Mouse (Mus musculus) lung, postnatal 4 days (tissue): Measurements from ENCODE around the gene Mcu.

Experiments used
- DNase-seq, 2 experiments: peaks; one replicate each; pipeline ENCODE4 v3.0.0; 2021

Gene Mcu

DNA sequence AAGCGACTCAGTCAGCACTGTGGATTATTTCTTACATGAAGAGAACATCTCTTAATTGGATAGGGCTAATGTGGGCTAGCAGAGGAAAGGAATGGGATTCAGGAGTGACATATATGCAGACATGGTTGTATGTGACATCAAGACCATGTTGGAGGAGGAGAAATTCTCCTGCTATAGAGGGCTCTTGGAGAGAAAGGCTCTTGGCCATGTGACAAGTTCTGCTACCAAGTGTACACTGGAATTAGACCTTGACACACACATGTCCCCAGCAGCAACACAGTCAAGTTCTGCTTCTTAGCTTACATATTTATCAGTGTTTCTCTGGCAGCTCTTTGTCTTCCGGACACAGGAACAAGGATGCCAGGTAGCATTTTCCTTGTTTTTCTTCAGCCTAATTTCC is 129.1 kb downstream of the Mcu start:
- no peak for DNase-seq

DNA sequence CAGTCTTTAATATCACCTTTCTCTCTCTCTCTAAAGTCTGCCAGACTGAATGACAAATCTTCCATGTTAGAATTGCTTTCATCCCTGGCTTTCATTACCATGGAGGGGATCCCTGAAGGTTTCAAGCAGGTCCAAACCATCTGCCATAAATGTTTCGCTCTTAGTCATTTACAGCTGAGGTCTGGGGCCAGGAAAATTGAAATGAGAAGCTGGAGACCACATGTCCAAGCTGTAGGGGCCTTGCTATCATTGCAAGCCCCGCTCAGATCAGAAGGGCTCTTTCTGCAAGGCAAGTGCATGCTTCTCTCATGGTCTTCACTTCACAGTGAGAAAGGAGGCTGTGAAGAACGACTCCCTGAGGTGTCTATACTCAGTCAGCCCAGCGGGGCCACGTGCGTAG is 132.2 kb downstream of the Mcu start:
- DNase-seq, result no peak

DNA sequence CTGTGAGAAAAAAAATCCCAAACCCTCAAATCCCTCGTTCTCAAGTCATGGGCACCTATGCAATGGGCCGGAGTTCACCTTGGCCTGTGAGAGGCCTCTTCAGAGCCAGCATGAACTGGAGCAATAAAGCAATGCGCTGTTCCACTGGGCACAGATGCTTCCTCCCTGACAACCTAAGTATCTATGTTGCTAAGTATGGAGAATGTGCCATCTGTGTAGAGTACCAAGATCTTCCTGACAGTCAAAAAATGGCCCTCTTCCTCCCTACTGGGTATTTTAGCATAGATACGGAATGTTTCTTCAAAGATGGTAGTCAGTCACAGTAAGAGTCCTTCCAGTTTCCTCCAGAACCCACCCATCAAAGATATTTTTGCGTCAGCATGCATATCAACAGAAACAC is 135.1 kb downstream of the Mcu start:
- no peak for DNase-seq

DNA sequence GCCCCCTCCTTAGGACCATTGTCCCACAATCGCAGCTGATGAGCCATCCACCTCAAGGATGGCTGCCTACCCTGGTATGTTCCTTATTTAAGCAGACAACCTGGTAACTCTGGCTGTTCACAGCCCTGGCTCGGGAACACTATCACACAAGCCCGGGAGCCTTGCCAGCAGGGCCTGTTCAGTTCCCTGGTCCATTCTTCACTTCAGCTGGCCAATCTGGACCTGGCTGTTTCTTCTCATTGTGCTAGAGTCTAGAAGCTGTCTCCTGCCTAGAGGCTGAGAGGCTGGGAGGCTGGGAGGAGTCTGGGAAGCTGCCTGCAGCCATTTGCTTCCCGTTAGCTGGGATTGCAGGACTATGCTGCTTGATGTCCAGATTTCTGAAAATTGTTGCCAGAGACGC is 146.0 kb downstream of the Mcu start:
- no peak for DNase-seq

DNA sequence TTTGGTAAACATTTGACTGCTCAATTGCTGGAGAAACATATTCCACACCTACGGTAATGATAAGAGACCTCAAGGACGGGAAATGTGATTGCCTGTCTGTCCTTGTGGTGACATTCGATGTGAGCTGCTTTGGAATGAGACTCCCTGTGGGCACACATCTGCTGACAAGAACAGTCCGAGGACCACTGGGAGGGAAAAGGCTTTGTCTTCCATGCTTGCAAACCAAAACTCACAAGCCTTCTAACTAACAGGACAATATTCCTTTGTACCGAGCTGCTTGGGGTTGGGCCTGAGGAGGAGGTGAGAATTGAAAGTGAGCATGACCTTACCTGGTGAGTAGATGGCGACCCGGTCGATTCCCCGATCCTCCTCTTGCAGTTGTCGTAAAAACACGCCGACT is 149.2 kb downstream of the Mcu start:
- DNase-seq, result no peak

DNA sequence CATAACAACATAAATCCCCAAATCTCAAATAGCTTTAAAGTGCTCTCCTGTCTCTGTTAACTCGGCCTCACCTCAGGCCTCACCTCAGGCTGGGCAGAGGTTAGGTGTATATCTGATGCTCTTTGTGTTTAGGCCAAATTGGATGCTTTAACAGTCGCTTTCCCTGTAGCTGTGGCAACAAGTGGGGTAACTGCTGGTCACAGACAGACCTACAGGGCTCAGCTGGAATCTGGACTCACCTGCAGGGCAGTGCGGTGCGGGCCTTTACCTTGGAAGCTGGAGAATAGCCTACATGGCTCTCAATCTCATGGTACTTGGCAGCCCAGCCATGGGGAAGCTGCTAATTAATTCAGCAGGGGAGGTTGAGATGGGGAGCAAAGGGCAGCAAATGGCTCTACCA is 149.9 kb downstream of the Mcu start:
- no peak for DNase-seq

DNA sequence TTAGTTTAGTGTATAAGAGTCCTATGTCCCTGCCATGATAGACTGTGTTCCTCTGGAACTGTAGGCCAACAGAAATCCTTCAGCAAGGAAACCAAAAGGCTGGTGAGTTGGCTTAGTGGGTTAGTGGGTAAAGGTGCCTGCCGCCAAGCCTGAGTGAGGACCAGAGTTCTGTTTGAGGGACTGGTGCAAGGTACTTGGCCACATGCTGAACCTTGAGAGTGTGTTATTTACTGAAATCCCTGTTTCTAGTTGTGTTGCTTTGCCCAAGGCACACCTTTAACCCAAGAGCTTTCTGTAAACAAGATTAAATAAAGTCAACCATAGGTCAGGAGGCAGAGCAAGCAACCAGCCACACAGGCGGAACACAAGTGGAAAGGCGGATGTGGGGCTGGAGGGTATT is 150.9 kb downstream of the Mcu start:
- DNase-seq, result no peak

DNA sequence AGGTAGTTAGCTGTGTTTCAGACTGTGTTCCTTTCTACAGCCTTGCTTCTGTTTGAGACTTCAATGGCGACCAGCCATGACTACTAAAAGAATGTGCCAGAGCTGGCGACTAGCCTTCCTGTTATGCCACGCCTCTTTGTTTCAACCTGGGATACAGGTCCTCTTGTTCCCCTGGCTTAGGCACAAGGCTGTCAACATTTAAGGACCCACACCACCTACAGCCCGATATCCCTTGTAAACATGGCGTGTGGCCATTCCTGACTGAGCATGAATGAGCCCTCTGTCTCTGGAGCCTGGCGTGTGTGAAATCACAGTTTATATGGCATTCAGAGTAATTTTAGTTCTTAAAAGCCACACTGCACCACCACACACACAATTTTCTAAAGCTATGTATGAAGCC is 154.2 kb downstream of the Mcu start:
- no peak for DNase-seq

DNA sequence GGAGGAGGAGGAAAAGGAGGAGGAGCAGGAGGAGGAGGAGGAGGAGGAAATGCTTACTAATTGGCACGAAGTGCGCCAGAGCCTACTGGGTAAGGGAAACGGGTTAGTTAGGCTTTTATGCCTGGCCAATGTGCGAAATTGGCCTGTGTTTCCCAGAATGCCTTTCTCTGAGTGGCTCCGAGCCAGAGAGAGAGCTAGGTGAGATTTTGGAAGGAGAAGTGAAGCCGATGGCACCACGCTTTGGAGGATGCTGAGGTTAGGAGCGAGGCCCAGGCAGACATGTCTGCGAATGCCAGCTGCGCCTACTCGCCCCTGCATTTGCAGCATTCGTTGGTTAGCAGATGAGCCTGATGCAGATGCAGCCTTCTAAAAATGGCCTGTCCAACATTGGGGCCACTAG is 156.7 kb downstream of the Mcu start:
- no peak for DNase-seq

DNA sequence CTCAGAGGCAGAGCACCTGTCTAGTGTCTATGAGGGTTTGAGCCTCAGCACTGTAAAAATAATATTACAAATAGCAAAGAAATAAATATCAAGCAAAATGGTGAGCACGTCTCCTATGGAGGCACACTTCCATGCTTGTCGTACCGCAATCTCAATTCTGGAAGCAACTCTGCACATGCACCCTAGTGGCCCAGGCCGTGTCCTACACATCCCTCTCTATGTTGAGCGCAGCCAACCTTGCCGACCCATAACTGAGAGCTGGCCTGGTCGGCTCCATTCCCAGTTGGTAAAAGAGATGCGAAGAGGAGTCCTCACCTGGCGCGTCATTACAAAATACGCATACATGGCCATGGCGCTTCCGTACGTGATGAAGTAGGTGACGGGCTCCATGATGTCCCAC is 161.9 kb downstream of the Mcu start:
- DNase-seq, result no peak

DNA sequence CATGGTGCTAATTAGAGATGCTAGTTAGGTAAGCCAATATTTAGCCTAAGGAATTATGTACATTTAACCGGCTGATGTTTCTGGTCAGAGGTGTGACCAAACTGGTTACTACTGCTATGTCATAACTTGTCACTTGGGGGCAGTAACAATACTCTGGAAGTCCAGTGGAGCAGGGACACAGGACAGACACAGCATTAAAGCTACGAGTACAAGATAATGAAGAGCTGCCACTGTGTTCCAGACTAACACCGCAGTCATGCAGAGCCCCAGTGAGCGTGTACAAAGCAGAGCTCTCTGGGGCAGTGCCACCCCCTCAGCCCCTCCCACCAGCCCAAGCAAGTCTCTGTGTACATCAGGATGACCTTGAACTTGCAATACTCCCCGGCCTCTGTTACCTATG is 164.7 kb downstream of the Mcu start:
- DNase-seq, result peak in 1 of 2 experiments; percentile 31

DNA sequence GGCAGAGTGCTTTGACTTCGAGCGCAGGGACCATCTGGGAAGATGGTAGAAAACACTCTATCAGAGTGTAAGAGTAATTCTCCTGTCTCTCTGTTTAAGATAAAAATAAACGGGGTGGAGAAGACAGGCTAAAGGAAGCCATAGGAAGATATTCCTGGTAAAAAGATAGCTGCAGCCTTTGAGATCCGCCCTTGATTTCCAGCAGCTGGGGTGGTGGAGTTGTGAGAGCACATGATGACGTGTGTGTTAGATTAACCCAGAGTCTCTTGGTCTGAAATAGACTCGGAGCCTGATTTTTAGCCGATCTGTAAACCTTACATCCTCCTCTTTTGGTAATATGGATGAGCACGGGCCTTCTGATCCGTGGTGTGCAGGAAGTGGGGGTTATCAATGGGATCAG is 168.9 kb downstream of the Mcu start:
- no peak for DNase-seq

DNA sequence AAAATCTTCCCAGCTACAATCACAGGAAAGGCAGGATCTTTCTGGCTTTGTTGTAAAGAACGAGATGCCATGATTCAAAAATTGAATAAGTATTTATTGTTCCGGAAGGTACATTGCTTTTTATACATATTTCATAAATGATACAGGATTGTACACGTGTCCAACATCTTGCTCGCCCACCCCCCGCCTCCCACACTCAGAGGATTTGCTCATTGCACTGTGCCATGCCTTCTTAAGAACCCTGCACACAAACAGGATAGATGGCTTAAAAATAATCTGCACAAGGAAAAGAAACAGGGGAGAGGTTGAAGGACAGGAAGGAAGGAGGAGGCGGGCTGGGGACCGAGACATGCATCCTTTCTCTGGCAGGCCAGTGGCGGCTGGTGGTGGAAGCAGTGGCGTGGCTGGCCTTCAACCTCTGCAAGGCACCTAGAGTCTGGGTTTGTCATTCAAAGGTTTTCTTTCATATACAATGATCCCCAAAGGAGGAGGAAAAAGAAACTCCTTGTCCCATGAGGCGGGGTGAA is 169.5 kb downstream of the Mcu start:
- DNase-seq, result no peak

DNA sequence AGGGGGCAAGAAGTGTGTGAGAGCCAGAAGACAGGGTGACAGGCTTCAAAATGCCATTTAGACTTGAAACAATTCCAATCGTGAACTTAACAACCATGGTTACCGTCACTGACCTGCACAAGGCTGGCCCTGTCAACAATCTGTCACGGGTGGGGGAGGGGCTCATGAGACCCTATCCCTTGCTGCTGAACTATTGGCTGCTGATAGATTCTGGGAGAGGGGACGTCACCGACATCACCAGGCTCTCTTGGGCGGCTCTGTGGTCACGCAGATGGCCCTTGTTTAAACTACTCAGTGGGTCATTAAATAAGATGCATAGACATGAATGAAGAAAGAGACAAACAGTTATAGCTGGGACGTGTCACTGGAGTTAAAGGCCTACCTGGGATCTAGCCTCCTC is 171.9 kb downstream of the Mcu start:
- no peak for DNase-seq

DNA sequence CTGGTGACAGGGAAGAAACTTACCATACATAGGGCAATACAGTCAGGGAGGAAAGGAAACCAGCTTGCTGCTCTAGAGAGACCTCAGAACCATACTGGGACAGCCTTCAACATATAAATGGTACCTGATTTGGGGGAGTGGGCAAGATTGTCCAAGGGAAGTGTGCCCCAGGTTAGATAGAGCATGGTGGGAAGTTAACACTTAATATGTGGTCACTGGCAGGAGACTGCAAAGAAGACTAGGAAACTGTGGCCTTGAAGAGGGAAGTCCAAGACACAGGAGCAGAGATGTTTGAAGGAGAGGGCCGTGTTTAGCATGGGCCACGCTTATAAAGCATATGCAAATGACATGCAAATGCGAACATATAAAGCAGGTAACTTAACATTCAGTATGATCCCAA is 172.4 kb downstream of the Mcu start:
- no peak for DNase-seq

DNA sequence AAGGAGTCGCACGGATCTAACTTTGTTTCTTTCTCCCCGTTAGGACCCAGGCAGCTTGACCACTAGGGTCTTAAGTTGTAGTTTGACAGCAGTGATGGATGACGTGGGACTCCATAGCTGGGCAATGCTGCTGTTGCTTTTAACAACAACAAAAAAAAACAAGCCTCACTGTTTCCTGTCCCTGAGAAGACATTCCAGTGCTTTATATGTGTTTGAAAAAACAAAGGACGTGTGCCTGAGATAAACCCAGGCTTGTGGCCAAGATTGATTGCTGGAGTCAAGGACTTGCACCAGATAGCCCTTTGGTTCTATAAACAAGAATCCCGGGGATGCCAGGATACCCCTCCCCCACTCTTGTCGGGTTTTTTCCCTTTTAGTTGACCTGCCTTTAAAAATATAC is 173.3 kb downstream of the Mcu start:
- DNase-seq, result peak; percentile 48 to 65

DNA sequence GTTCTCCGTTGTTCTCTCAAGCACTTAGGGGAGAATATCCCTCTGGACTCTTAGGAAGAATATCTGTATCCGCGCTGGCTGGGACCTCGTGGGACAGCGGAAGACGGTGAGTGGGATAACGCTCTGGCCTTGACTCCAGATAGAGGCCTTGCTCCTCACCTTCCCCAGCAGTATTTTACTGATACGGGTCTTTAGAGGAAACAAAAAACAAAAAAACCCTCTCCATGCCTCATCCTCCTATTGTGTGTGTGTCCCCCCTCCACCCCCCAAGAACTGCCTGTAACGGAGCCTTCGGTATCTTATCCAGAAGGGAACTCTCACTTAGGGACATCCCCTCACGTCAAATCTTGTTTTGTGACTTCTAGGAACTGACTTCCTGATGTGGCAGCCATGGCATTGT is 174.8 kb downstream of the Mcu start, which contains the start of gene Oit3:
Gene Oit3, minus strand, starts transcription at position 44 of the 400 bp plus-strand sequence.
- no peak for DNase-seq

DNA sequence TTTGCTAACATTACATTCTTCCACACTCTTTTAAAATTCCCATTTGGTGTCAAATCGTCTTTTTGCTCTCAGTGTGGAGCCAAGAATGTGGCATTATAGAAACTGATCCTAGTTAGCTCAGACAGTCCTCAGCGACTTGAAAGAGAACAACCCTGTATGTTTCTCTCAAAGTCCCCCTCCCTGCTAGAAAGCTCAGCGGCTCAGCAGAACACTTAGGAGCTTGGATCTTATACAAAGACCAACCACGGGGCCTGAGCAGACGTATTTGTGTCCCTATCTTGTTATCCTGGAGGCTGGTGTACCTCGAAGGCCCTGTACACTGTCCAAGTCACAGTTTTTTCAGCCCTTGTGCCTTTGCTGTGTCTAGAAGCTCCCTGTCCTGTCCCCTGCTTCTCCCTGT is 176.3 kb downstream of the Mcu start:
- no peak for DNase-seq

DNA sequence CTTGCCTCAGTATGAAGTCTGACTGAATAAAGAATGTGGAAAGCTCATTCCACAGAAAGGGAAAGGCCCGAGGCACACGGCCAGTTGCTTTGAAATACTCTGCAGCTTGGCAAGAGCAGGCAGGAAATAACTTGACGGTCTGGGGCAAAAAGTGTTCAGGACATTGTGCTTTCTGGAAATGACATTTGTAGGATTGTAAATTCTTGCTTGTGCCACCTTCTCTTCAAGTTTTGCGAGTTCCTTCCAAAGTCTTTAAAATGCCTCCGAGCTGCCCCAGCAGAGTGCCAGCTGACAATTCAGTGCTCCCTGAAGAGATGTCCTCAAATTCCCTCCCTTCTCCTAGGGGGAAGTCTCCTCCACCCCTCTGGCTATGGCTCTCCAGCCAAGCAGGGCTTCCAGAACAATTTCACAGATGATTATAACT is 177.0 kb downstream of the Mcu start:
- peak; percentile 56 to 80 for DNase-seq

DNA sequence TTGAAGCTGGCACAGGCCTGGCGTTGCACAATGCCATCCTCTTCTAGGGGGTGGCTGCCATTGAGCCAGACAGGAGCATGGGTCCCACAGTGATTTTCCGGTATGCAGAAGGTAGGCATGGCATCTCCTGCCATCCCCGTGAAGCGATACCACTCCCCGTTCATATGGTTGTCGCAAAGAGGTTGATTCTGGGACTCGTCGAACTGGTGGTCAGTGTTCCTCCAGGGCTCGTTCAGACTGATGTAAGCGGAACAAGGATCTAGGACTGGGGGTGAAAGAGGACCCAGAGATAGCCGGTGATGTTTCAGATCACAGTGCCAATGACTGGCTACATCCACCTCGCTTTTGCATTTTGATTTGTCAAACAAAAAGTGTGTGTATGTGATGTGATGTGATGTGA is 177.8 kb downstream of the Mcu start:
- no peak for DNase-seq

DNA sequence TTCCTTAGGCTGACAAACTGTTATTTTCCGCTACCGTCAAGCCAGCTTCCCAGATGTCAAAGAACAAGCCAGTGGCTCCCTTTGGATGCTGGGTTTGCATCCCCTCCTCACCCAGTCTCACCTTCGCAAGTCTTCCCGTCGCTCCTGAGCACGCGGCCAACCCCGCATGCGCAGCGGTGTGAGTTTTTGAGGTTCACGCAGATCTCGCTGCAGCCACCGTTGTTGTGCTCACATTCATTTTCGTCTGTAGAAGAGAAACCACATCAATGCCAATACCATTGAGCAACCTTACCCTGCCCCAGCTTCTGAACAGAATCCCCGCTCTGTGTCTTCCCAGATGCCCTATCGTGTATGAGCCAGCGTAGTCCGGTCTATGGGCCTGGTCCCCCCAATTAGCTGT is 180.7 kb downstream of the Mcu start:
- no peak for DNase-seq

DNA sequence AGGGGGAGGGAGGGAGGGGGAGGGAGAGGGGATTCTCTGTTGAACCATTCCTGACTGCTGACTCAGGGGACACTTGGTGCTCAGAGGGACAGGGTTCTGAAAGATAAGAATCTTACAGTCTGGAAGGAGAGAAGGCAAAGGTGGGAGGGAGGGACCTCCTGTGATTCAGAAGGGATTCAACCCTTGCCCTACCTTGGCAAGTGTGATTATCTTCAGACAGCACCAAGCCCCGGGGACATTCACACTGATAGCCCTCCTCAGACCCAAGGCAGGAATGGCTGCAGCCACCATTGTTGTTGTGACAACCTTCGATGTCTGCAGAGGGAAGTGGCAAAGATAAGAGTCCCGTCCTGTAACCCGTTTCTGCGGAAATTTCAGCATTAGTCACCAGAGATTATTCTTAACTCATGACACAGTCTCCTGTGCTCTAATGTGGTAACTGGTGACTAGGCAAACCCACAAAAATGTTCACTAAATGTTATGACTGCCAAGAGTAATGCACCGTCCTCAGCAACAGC is 185.7 kb downstream of the Mcu start:
- DNase-seq, result no peak

DNA sequence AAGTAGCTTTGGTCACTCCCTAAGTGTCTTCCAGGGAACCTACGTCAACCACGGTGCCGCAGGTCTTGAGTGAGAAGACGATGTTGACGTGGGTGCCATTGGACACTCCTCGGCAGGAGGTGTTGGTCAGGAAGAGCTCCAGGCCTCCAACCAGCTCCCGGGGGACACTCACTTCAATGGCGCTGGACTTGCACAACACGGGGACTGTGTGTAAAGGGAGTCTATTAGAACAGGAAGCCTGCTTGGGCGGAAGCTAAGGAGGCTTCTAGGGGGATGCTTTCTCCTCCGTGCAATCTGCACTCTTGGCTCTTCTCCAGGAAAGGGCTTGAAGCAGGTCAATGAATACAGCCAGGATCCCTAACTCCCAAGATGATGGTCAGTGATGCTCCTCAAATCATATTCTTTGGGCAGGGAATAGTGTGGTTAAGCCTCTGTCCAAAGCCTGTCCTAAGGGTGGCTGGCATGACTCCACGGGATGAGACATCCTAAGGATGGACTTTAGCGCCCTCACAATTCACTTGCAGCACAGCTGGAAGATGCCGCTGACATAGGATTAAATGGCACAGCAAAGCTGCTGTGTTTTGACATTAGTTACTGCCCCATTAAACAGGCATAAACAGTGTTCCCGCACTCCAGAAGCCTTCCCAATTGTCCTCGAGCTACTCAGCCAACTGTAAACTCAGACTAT is 186.9 kb downstream of the Mcu start:
- no peak for DNase-seq

DNA sequence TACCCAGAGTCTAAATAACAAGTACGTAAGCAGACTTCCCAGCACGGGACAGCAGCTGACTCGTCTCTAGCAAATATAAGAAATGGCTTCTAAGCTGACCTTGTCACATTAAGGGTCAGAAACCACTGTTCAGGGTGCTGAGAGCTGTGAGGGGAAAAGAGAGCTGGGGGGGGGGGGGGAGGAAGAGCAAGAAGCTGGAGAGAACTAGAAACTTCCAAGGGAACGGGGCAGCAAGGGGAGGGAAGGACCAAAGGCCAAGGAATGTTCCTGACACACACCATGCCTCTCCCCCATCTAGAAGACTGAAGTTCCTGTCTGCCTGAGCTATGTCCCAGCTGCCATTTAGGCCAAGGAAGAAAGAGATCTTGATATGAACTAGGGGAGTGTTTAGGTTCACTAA is 190.1 kb downstream of the Mcu start:
- no peak for DNase-seq

DNA sequence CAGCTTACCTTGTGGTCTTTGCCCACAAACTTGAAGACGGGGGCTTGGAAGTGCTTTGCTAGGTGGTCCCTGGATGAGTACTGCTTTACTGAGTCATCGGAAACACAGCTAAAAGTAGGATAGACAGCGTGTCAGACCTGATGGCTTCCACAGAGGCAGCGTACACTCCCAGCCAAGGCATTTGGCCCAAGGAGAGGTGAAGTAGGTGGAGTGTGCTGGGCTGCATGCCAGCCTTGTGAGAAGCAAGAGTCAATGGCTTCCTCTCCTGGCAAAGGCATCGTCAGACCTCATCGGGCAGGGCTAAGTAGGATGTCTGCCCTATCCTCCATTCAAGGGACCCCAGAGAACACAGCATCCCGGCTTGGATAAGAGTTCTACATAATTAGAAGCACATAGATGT is 191.1 kb downstream of the Mcu start:
- DNase-seq, result peak; percentile 81 to 89
